Mouse (Mus musculus): ENCODE measurements at regions not wholly inside any gene's neighbourhood (a gene's known extent, or its start where the extent isn't known, plus 50 kb on each side); places are given as distances from the start of the nearest gene placed in this dataset.
A peak's percentile ranks its signal among the peaks of the same experiment; 100 is the strongest.

GRCm38 (mm10) chr12:74518032-74518431 is 201.8 kb upstream of the Gm11042 start:
- no peak for DNase-seq (ENCODE audit: low spot score)

- DNase-seq (ENCODE audit: low spot score) = peak; percentile 27
These were observed 200.3 kb upstream of the Gm11042 start for GRCm38 (mm10) chr12:74516527-74516926.

- no peak for DNase-seq (ENCODE audit: low spot score)
These were observed 186.6 kb upstream of the Gm11042 start for GRCm38 (mm10) chr12:74502791-74503190.

GRCm38 (mm10) chr12:74477619-74478018 is 161.4 kb upstream of the Gm11042 start:
- peak; percentile 4 for DNase-seq (ENCODE audit: low spot score)

GRCm38 (mm10) chr12:74474741-74475140 is 158.5 kb upstream of the Gm11042 start:
- DNase-seq (ENCODE audit: low spot score) = no peak

- peak; percentile 65 for DNase-seq (ENCODE audit: low spot score)
These were observed 142.3 kb upstream of the Gm11042 start for GRCm38 (mm10) chr12:74458521-74458920.

- DNase-seq (ENCODE audit: low spot score) = no peak
These were observed 136.3 kb upstream of the Gm11042 start for GRCm38 (mm10) chr12:74452375-74453090.

- DNase-seq (ENCODE audit: low spot score) = no peak
These were observed 132.1 kb upstream of the Gm11042 start for GRCm38 (mm10) chr12:74448248-74448647.

- DNase-seq (ENCODE audit: low spot score) = no peak
These were observed 118.7 kb upstream of the Gm11042 start for GRCm38 (mm10) chr12:74434874-74435273.

GRCm38 (mm10) chr12:74414738-74415137 is 98.5 kb upstream of the Gm11042 start:
- no peak for DNase-seq (ENCODE audit: low spot score)

- DNase-seq (ENCODE audit: low spot score) = no peak
These were observed 94.3 kb upstream of the Gm11042 start for GRCm38 (mm10) chr12:74410511-74410910.

- DNase-seq (ENCODE audit: low spot score) = no peak
These were observed 91.4 kb upstream of the Gm11042 start for GRCm38 (mm10) chr12:74407591-74408095.

GRCm38 (mm10) chr12:74389811-74390210 is 73.6 kb upstream of the Gm11042 start:
- DNase-seq (ENCODE audit: low spot score) = no peak

All from left cerebral cortex, adult 11 months (tissue).